ENCODE assay signal across 13 mouse cellular contexts in genomic region chr11:76439666-76440065, GRCm38 (mm10). TPM values are rescaled to one million over a fixed set of nuclear protein-coding genes. Genes with fewer than 3 reads are reported as not detected.
A peak's percentile ranks its signal among the peaks of the same experiment; 100 is the strongest.
DNase-seq lines count a peak whose midpoint lies in the region; ATAC-seq and TF ChIP-seq lines count a peak whose summit lies in the region.
"Had no signal": no experiment of that assay in that cellular context is flagged by ENCODE, and none has a peak within 500 bp of the region (broad histone marks: within the 10 kb centered on the region; RNA-seq: fewer than 3 reads in every experiment).

No protein-coding gene starts in this region.

- peak; percentile 45 to 75 for DNase-seq in frontal cortex, postnatal 36 days (ENCODE audit: low spot score in 2 of 2)
- no peak for DNase-seq in frontal cortex, postnatal 25 days (ENCODE audit: low spot score in 2 of 2)
- no peak for DNase-seq in stomach, postnatal 0 days (ENCODE audit: low spot score)
- peak; percentile 53 for DNase-seq in left cerebral cortex, postnatal 4 days
- peak; percentile 82 for DNase-seq in telencephalon, adult 2 months (ENCODE audit: low read depth, low spot score)
- no peak for DNase-seq in liver, embryonic 11.5 days (ENCODE audit: low spot score)
- DNase-seq in c-Kit-positive CD71-positive TER-119-positive erythroid progenitor cells, embryonic 14.5 days (ENCODE audit: low spot score): no peak
- DNase-seq: cerebellum, postnatal 36 days; kidney, postnatal 14 days; thymus, postnatal 36 days had no signal

- ATAC-seq in stomach, embryonic 14.5 days (ENCODE audit: insufficient number of reproducible peaks, insufficient read depth, low FRiP score, low read depth): no peak
- ATAC-seq in stomach, postnatal 0 days (ENCODE audit: low FRiP score, low TSS enrichment): no peak
- no peak for ATAC-seq in liver, embryonic 11.5 days (replicated peaks; ENCODE audit: low FRiP score)
- ATAC-seq: CD4-positive, CD25-positive, alpha-beta regulatory T cell, adult 4 months had no signal

- peaks cover 14% of the 10 kb centered on the region; the same call in 1 of the 2 replicates for H3K36me3 ChIP-seq in stomach, embryonic 14.5 days (ENCODE audit: control insufficient read depth, insufficient read depth, low read length)
- H3K36me3 ChIP-seq in stomach, postnatal 0 days (ENCODE audit: control insufficient read depth, insufficient read depth, low read length): no peaks in the 10 kb centered on the region; the same call in none of the 2 replicates
- H3K36me3 ChIP-seq in liver, embryonic 11.5 days (ENCODE audit: control insufficient read depth, insufficient read depth, low read length): no peaks in the 10 kb centered on the region
- H3K36me3 ChIP-seq: liver, embryonic 15.5 days had no signal

- no peak overlapping the region for H3K4me3 ChIP-seq in stomach, embryonic 14.5 days (ENCODE audit: low read depth, low read length)
- no peak overlapping the region for H3K4me3 ChIP-seq in stomach, postnatal 0 days (ENCODE audit: low read depth, low read length)
- no peak overlapping the region for H3K4me3 ChIP-seq in liver, embryonic 11.5 days (ENCODE audit: low read depth, low read length)
- H3K4me3 ChIP-seq: liver, embryonic 15.5 days had no signal

- TF ChIP-seq EP300 in stomach, postnatal 0 days (optimal IDR thresholded peaks at IDR 0.05): no peak

- H3K27ac ChIP-seq in stomach, embryonic 14.5 days (ENCODE audit: low read length): peak overlapping the region; percentile 55; the same call in 1 of the 2 replicates
- H3K27ac ChIP-seq in stomach, postnatal 0 days (replicated peaks): no peak overlapping the region
- H3K27ac ChIP-seq in liver, embryonic 11.5 days (ENCODE audit: low read depth, low read length): no peak overlapping the region
- H3K27ac ChIP-seq: liver, embryonic 15.5 days had no signal

- no peak overlapping the region for H3K9ac ChIP-seq in stomach, embryonic 14.5 days (replicated peaks; ENCODE audit: low read depth, low read length)
- no peak overlapping the region for H3K9ac ChIP-seq in stomach, postnatal 0 days (ENCODE audit: low read length)
- H3K9ac ChIP-seq in liver, embryonic 11.5 days (ENCODE audit: low read depth, low read length): no peak overlapping the region
- H3K9ac ChIP-seq: liver, embryonic 15.5 days had no signal

- intact Hi-C loops in left cerebral cortex, postnatal 4 days (cut with DNase I): no loop called here

- H3K4me2 ChIP-seq in stomach, embryonic 14.5 days (replicated peaks; ENCODE audit: low read depth, low read length): no peak overlapping the region
- no peak overlapping the region for H3K4me2 ChIP-seq in stomach, postnatal 0 days (replicated peaks; ENCODE audit: low read depth)
- H3K4me2 ChIP-seq in liver, embryonic 11.5 days: no peak overlapping the region
- H3K4me2 ChIP-seq: liver, embryonic 15.5 days had no signal

- no peak for TF ChIP-seq CTCF in stomach, postnatal 0 days (IDR thresholded peaks at IDR 0.05; ENCODE audit: low read depth)

- no peaks in the 10 kb centered on the region for H3K9me3 ChIP-seq in stomach, embryonic 14.5 days (ENCODE audit: control insufficient read depth, low read depth, low read length)
- H3K9me3 ChIP-seq in stomach, postnatal 0 days (ENCODE audit: control insufficient read depth, low read length): no peaks in the 10 kb centered on the region
- H3K9me3 ChIP-seq in liver, embryonic 11.5 days (ENCODE audit: control insufficient read depth, low read length): no peaks in the 10 kb centered on the region
- H3K9me3 ChIP-seq: liver, embryonic 15.5 days had no signal

- 18% methylated on average over 3 of the region's 3 CpGs for WGBS in stomach, embryonic 14.5 days
- 38% methylated on average over 3 of the region's 3 CpGs for WGBS in stomach, postnatal 0 days
- WGBS in liver, embryonic 11.5 days: 32% methylated on average over 3 of the region's 3 CpGs

- no peaks in the 10 kb centered on the region for H3K27me3 ChIP-seq in stomach, embryonic 14.5 days (ENCODE audit: control insufficient read depth, insufficient read depth, low read length)
- no peaks in the 10 kb centered on the region for H3K27me3 ChIP-seq in stomach, postnatal 0 days (ENCODE audit: control insufficient read depth, insufficient read depth, low read length)
- H3K27me3 ChIP-seq in liver, embryonic 11.5 days (replicated peaks; ENCODE audit: control insufficient read depth, insufficient read depth, low read length): peaks cover 20% of the 10 kb centered on the region

- peaks cover 36% of the 10 kb centered on the region for H3K4me1 ChIP-seq in stomach, embryonic 14.5 days (ENCODE audit: control insufficient read depth, insufficient read depth, low read length)
- peaks cover 10% of the 10 kb centered on the region for H3K4me1 ChIP-seq in stomach, postnatal 0 days (replicated peaks; ENCODE audit: control insufficient read depth, insufficient read depth)
- H3K4me1 ChIP-seq in liver, embryonic 11.5 days (replicated peaks; ENCODE audit: control insufficient read depth, insufficient read depth, low read length): 0 out of 2 replicates have a peak, but pooled peaks cover 6% of the 10 kb centered on the region
- H3K4me1 ChIP-seq: liver, embryonic 15.5 days had no signal

RNA-seq across cellular contexts. Expression of gene Timm22, which starts 32.9 kb away (rescaled TPM):
- polyA plus RNA-seq in stomach, embryonic 14.5 days (2014; fragmentation: Nextera tagmentation; extraction: Ambion mirVana): 115 and 117 TPM in 2 replicates
- 75.7 and 82.1 TPM in 2 replicates for polyA plus RNA-seq in stomach, postnatal 0 days (2015; fragmentation: Nextera tagmentation; extraction: Ambion mirVana)
- 10 to 100 TPM; 34.1 to 38.0 TPM for total RNA-seq in left cerebral cortex, postnatal 4 days (2021)
- polyA plus RNA-seq in liver, embryonic 11.5 days (2014; fragmentation: Nextera tagmentation; extraction: Ambion mirVana): 91.2 and 91.9 TPM in 2 replicates

RNA-seq across cellular contexts. Expression of gene Nxn, which starts 40.7 kb away (rescaled TPM):
- polyA plus RNA-seq in stomach, embryonic 14.5 days (2014; fragmentation: Nextera tagmentation; extraction: Ambion mirVana): 50.4 and 50.5 TPM in 2 replicates
- polyA plus RNA-seq in stomach, postnatal 0 days (2015; fragmentation: Nextera tagmentation; extraction: Ambion mirVana): 22.4 and 24.0 TPM in 2 replicates
- 10 to 100 TPM; 12.4 to 15.7 TPM for total RNA-seq in left cerebral cortex, postnatal 4 days (2021)
- polyA plus RNA-seq in liver, embryonic 11.5 days (2014; fragmentation: Nextera tagmentation; extraction: Ambion mirVana): 11.8 and 12.0 TPM in 2 replicates

Comparison
In these comparisons a context has a peak if more than half of its experiments do, and no peak if none do; other contexts are left out.
1. DNase-seq: peak in frontal cortex, postnatal 36 days (2 of 2), left cerebral cortex, postnatal 4 days (single experiment) and telencephalon, adult 2 months (single experiment); none in frontal cortex, postnatal 25 days (0 of 2), stomach, postnatal 0 days (single experiment), liver, embryonic 11.5 days (single experiment) and c-Kit-positive CD71-positive TER-119-positive erythroid progenitor cells, embryonic 14.5 days (single experiment).